Mouse (Mus musculus) C2C12 (cell line): ENCODE results near the gene Med16. TPM values are rescaled to one million over a fixed set of nuclear protein-coding genes. Genes with fewer than 3 reads are reported as not detected.

Experiments
- H3K27me3 ChIP-seq: one replicate; pipeline ENCODE4 v1.6.1; 2011; ENCODE audit not compliant: control insufficient read depth, insufficient read depth, insufficient read length
- H3K36me3 ChIP-seq: one replicate; pipeline ENCODE4 v1.6.1; 2011; ENCODE audit not compliant: control insufficient read depth, insufficient read depth
- H3K4me3 ChIP-seq: one replicate; pipeline ENCODE4 v1.5.1; 2011; ENCODE audit warnings: mild to moderate bottlenecking, control low read depth; ENCODE audit not compliant: poor library complexity, insufficient read depth, severe bottlenecking
- H3K79me2 ChIP-seq: one replicate; pipeline ENCODE4 v1.6.1; 2011; ENCODE audit not compliant: control insufficient read depth, insufficient read depth
- H3K79me3 ChIP-seq: one replicate; pipeline ENCODE4 v1.6.1; 2011; ENCODE audit warnings: low read depth, control low read depth
- H3ac ChIP-seq: one replicate; pipeline ENCODE3; 2011; ENCODE audit warnings: low read depth; ENCODE audit not compliant: control insufficient read depth, insufficient read length
- CEBPB ChIP-seq: IDR thresholded peaks from one replicate; pipeline ENCODE4 v1.6.1; 2011; ENCODE audit warnings: low read depth, mild to moderate bottlenecking, control low read depth, moderate library complexity
- CTCF ChIP-seq: IDR thresholded peaks from one replicate; pipeline ENCODE4 v1.5.1; 2011; ENCODE audit not compliant: control insufficient read depth, insufficient read depth, insufficient read length
- FOSL1 ChIP-seq: IDR thresholded peaks from one replicate; pipeline ENCODE4 v1.8.0; 2011; ENCODE audit warnings: mild to moderate bottlenecking, low read length; ENCODE audit not compliant: poor library complexity, insufficient read depth, severe bottlenecking
- MAX ChIP-seq: IDR thresholded peaks from one replicate; pipeline ENCODE4 v1.6.1; 2011; ENCODE audit warnings: mild to moderate bottlenecking, control low read depth
- MYOD1 ChIP-seq: IDR thresholded peaks from one replicate; pipeline ENCODE4 v1.6.1; 2011; ENCODE audit warnings: low read depth; ENCODE audit not compliant: control insufficient read depth, insufficient read length
- MYOG ChIP-seq: IDR thresholded peaks from one replicate; pipeline ENCODE4 v1.6.1; 2011; ENCODE audit not compliant: control insufficient read depth, insufficient read length; ENCODE audit errors: extremely low read depth
- USF1 ChIP-seq: IDR thresholded peaks from one replicate; pipeline ENCODE4 v1.6.1; 2011; ENCODE audit warnings: low read depth, mild to moderate bottlenecking, control low read depth, moderate library complexity
- polyA plus RNA-seq: library from polyadenylated mRNA; unstranded; fragments of >200 nt; fragmentation: generic; extraction: Trizol; gene quantifications from one replicate; pipeline ENCODE4 v1.2.1, GENCODE M21; 2012; ENCODE audit warnings: missing spikeins

Gene Med16
- polyA plus RNA-seq, 1 experiment: 32.5 TPM

- peaks cover 26% of the 10 kb centered on the region for H3K27me3 ChIP-seq
- peak overlapping the region; percentile 64 for H3K4me3 ChIP-seq
- H3K36me3 ChIP-seq: peaks cover 7% of the 10 kb centered on the region
- H3K79me3 ChIP-seq: peaks cover 2% of the 10 kb centered on the region
- TF ChIP-seq MAX: no peak
- no peak for TF ChIP-seq CTCF
- no peak for TF ChIP-seq USF1
- H3K79me2 ChIP-seq: peaks cover 24% of the 10 kb centered on the region
- H3ac ChIP-seq: peak overlapping the region; percentile 92
These were observed 7.4 kb upstream of the Med16 start for GRCm38 (mm10) chr10:79916081-79916480.

DNA sequence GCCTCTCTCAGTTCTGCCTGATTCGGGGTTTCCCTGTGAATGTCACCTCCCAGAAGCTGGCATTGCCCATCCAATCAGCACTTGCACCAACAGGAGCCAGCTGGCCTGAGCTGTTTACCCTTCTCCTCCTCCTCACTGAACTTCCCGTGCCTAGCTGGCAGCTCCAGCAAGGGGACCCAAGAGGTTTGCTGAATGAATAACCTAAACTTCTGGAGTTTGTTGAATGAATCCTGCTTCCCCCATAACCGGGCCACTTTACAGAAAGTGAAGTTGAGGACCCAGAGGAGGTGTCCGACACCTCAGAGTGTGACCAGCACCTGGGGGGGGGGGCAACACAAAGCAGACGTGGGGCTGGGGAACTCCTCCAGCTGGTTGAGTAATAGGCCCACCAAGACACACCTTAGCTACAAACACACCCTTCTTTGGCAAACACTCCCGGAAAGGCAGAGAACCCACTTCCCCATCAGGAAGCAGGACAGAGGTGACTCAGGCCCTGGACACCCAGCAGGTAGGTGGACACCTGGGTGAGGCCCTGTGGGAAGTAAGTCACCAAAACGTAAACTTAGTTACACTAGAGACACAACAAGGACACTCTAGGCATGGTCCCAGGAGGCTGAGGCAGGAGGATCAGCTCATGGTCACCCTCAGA lies 6.3 kb upstream of the Med16 start:
- TF ChIP-seq MYOD1 (no peak), FOSL1 (no peak), CTCF (no peak), CEBPB (no peak), MYOG (no peak), USF1 (no peak), MAX (no peak)
- peaks cover 2% of the 10 kb centered on the region for H3K79me3 ChIP-seq
- H3K79me2 ChIP-seq: peaks cover 24% of the 10 kb centered on the region
- no peak overlapping the region for H3K4me3 ChIP-seq
- peaks cover 10% of the 10 kb centered on the region for H3K36me3 ChIP-seq
- no peak overlapping the region for H3ac ChIP-seq
- peaks cover 16% of the 10 kb centered on the region for H3K27me3 ChIP-seq

DNA sequence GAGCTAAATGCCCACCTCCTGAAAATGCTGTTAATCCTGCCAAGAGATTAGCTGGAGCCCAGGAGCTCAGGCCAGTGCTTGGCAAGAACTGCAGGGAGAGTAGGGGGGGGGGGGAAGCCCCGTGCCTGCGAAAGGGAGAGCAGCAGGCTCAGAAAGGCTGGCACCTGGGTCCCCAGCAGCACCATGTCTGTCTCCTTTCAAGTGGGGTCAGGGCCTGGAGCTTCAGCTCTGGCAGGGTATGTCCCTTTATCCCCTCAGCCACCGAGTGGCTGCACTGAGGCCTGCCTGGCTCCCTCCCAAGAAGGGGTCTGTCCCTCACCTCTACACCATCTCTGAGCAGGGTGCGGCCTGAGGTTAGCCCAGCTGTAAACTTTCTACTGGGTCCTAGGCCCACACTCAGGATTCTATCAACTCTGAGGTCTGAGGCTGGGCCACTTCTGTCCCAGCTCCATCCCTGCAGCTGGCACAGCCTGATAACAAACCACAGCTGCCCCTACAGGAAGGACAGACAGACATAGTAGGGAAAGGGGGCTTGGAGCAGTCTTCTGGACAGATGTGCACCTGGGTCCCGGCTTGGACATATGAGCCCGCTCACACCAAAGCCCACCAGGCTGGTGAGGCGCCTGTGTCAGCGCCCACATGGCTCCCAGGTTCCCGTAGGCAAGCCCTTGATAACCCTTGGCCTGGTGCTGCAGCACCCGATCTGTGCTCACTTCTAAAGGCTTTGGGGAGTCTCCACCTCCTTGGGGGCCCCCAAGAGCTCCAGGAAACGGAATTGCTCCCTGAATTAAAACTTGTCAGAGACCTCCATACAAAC lies 5.6 kb upstream of the Med16 start:
- TF ChIP-seq MYOG: no peak
- no peak for TF ChIP-seq MAX
- no peak for TF ChIP-seq MYOD1
- H3ac ChIP-seq: no peak overlapping the region
- peaks cover 24% of the 10 kb centered on the region for H3K79me2 ChIP-seq
- peaks cover 10% of the 10 kb centered on the region for H3K36me3 ChIP-seq
- no peak overlapping the region for H3K4me3 ChIP-seq
- H3K27me3 ChIP-seq: peaks cover 12% of the 10 kb centered on the region
- peaks cover 2% of the 10 kb centered on the region for H3K79me3 ChIP-seq

GRCm38 (mm10) chr10:79912412-79912811 lies 3.7 kb upstream of the Med16 start:
- no peak overlapping the region for H3ac ChIP-seq
- H3K36me3 ChIP-seq: peaks cover 10% of the 10 kb centered on the region
- H3K79me3 ChIP-seq: peaks cover 2% of the 10 kb centered on the region
- H3K4me3 ChIP-seq: no peak overlapping the region
- TF ChIP-seq MYOD1 (no peak), MYOG (no peak), FOSL1 (no peak), CTCF (no peak), CEBPB (no peak), USF1 (no peak), MAX (no peak)
- H3K27me3 ChIP-seq: no peaks in the 10 kb centered on the region
- peaks cover 28% of the 10 kb centered on the region for H3K79me2 ChIP-seq

DNA sequence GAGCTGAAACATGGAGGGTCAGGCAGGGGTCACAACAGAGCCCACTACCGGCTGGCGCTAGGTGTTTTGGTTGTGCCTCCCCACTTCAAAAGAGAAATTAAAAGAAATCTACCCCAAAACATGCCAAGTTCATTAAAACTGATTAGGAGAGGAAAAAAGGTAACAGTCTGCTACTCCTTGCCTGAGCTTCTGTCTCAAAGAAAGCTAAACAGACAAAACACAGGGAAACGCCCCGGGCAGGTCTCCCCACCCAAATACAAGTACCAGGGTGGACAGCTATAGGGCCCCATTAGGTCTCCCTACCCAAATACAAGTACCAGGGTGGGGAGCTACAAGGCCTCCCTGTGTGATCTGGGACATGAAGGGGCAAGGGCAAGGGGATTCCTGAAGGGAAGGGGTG lies 1.8 kb upstream of the Med16 start, which contains the start of gene Gm26602:
Gene Gm26602 (plus strand): TSS at position 301 of the 400 bp plus-strand sequence.
- H3K4me3 ChIP-seq: no peak within 1 kb of the TSS
- peaks cover 17% of the 10 kb centered on the region for H3K79me2 ChIP-seq
- peaks cover 22% of the 10 kb centered on the region for H3K36me3 ChIP-seq
- TF ChIP-seq MYOG (no peak), MAX (no peak), FOSL1 (no peak), USF1 (no peak), CTCF (no peak), CEBPB (no peak), MYOD1 (no peak)
- no peaks in the 10 kb centered on the region for H3K79me3 ChIP-seq
- no peak within 1 kb of the TSS for H3ac ChIP-seq
- H3K27me3 ChIP-seq: no peaks in the 10 kb centered on the region
